24 mouse cellular contexts compared by ENCODE assay signal in the genomic region with DNA sequence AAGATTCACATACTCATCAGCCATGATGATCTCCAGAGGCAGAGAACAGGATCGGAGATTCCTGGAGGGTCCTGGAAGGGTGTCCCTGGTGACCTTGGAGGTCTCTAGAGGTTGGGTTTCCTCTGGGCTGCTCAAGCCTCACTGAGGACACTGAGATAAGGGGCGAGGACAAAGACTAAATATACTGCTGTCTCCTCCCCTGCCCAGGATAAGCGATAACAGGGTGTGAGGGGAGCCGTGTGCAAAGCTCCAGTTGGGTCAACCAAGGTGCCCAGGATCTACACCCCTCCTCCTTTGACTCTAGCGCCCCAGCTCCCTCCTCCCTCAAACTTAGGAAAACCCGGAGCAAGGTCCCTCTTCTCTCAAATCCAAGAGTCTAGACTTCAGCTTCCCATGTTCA. TPM values are rescaled to one million over a fixed set of nuclear protein-coding genes. Genes with fewer than 3 reads are reported as not detected.
A peak's percentile ranks its signal among the peaks of the same experiment; 100 is the strongest.
DNase-seq lines count a peak whose midpoint lies in the region; ATAC-seq and TF ChIP-seq lines count a peak whose summit lies in the region.
"Had no signal": no experiment of that assay in that cellular context is flagged by ENCODE, and none has a peak within 500 bp of the region (broad histone marks: within the 10 kb centered on the region; RNA-seq: fewer than 3 reads in every experiment).

No protein-coding gene starts in this region.

- intact Hi-C loops in heart, postnatal 10 days (cut with DNase I), result loop anchor here (10.0 kb wide), 1 partner anchor 227 kb away; no protein-coding TSS in a partner anchor

- no peak overlapping the region for H3K9ac ChIP-seq in liver, embryonic 11.5 days (ENCODE audit: low read depth, low read length)
- H3K9ac ChIP-seq in heart, embryonic 12.5 days, result peak overlapping the region; percentile 86
- H3K9ac ChIP-seq: hindbrain, embryonic 12.5 days; neural tube, embryonic 12.5 days had no signal

- H3K4me1 ChIP-seq in liver, embryonic 11.5 days (replicated peaks; ENCODE audit: control insufficient read depth, insufficient read depth, low read length), result peaks cover 11% of the 10 kb centered on the region
- peaks cover 30% of the 10 kb centered on the region for H3K4me1 ChIP-seq in embryonic facial prominence, embryonic 10.5 days
- H3K4me1 ChIP-seq in heart, embryonic 12.5 days (replicated peaks), result peaks cover 56% of the 10 kb centered on the region
- no peaks in the 10 kb centered on the region for H3K4me1 ChIP-seq in lung, adult 2 months (ENCODE audit: control insufficient read depth, insufficient read depth, low read length)

- DNase-seq in liver, embryonic 11.5 days (ENCODE audit: low spot score), result peak; percentile 29
- no peak for DNase-seq in liver
- DNase-seq in embryonic facial prominence, embryonic 10.5 days (ENCODE audit: low spot score), result no peak
- peak; percentile 80 to 81 for DNase-seq in heart, postnatal 10 days
- DNase-seq in kidney, adult 9 months, result no peak
- DNase-seq in layer of hippocampus, adult 8-10 months (ENCODE audit: low spot score in 2 of 2), result no peak
- no peak for DNase-seq in lung, adult 2 months
- DNase-seq: adrenal gland, postnatal 36 days; cerebellum, adult 11 months; cerebellum, adult 9-11 months; lung, embryonic 14.5 days; midbrain, embryonic 14.5 days; thymus, adult 18-20 months; thymus, postnatal 4 days had no signal

- peaks cover 4% of the 10 kb centered on the region; the same call in 1 of the 2 replicates for H3K27me3 ChIP-seq in liver, embryonic 11.5 days (replicated peaks; ENCODE audit: control insufficient read depth, insufficient read depth, low read length)
- H3K27me3 ChIP-seq in embryonic facial prominence, embryonic 10.5 days (replicated peaks; ENCODE audit: low read depth, poor library complexity, severe bottlenecking), result peaks cover 35% of the 10 kb centered on the region
- H3K27me3 ChIP-seq in heart, embryonic 12.5 days (replicated peaks), result peaks cover 6% of the 10 kb centered on the region
- H3K27me3 ChIP-seq: embryonic facial prominence, embryonic 12.5 days; Patski had no signal

- no peak for ATAC-seq in liver, embryonic 11.5 days (replicated peaks; ENCODE audit: low FRiP score)
- ATAC-seq in heart, embryonic 12.5 days (ENCODE audit: insufficient number of reproducible peaks, low FRiP score), result peak; percentile 40
- ATAC-seq: CD4-positive, CD25-positive, alpha-beta regulatory T cell, adult 4 months; intestine, postnatal 0 days; Patski had no signal

- H3K9me3 ChIP-seq in liver, embryonic 11.5 days (ENCODE audit: control insufficient read depth, low read length), result no peaks in the 10 kb centered on the region
- 0 out of 2 replicates have a peak, but pooled peaks cover 3% of the 10 kb centered on the region for H3K9me3 ChIP-seq in embryonic facial prominence, embryonic 10.5 days
- no peaks in the 10 kb centered on the region for H3K9me3 ChIP-seq in heart, embryonic 12.5 days (replicated peaks)
- H3K9me3 ChIP-seq: embryonic facial prominence, embryonic 12.5 days; hindbrain, embryonic 12.5 days; limb, embryonic 10.5 days; neural tube, embryonic 12.5 days had no signal

- no peak overlapping the region for H3K4me3 ChIP-seq in liver, embryonic 11.5 days (ENCODE audit: low read depth, low read length)
- H3K4me3 ChIP-seq in embryonic facial prominence, embryonic 10.5 days, result peak overlapping the region; percentile 49; the same call in 1 of the 2 replicates
- peak overlapping the region; percentile 61 for H3K4me3 ChIP-seq in heart, embryonic 12.5 days
- H3K4me3 ChIP-seq in lung, adult 2 months (replicated peaks; ENCODE audit: extremely low read depth, low read depth, low read length), result no peak overlapping the region
- H3K4me3 ChIP-seq: embryonic facial prominence, embryonic 12.5 days; neural tube, embryonic 12.5 days had no signal

- no peak overlapping the region for H3K27ac ChIP-seq in liver, embryonic 11.5 days (ENCODE audit: low read depth, low read length)
- H3K27ac ChIP-seq in embryonic facial prominence, embryonic 10.5 days (replicated peaks), result no peak overlapping the region
- peak overlapping the region; percentile 94 for H3K27ac ChIP-seq in heart, embryonic 12.5 days (ENCODE audit: poor library complexity, severe bottlenecking)
- H3K27ac ChIP-seq: embryonic facial prominence, embryonic 12.5 days; hindbrain, embryonic 12.5 days; limb, embryonic 10.5 days; neural tube, embryonic 12.5 days had no signal

- no peak for TF ChIP-seq POLR2A in lung, adult 2 months (IDR thresholded peaks at IDR 0.05; ENCODE audit: borderline replicate concordance, extremely low read depth, low read depth, low read length)

- no peak overlapping the region for H3K4me2 ChIP-seq in liver, embryonic 11.5 days
- peak overlapping the region; percentile 77 for H3K4me2 ChIP-seq in heart, embryonic 12.5 days

- TF ChIP-seq CTCF in lung, adult 2 months (IDR thresholded peaks at IDR 0.05; ENCODE audit: insufficient read depth, low read length), result no peak

- no peaks in the 10 kb centered on the region for H3K36me3 ChIP-seq in liver, embryonic 11.5 days (ENCODE audit: control insufficient read depth, insufficient read depth, low read length)
- H3K36me3 ChIP-seq in embryonic facial prominence, embryonic 10.5 days (replicated peaks), result no peaks in the 10 kb centered on the region
- H3K36me3 ChIP-seq in heart, embryonic 12.5 days, result peaks cover 26% of the 10 kb centered on the region
- H3K36me3 ChIP-seq: embryonic facial prominence, embryonic 12.5 days; hindbrain, embryonic 12.5 days; limb, embryonic 10.5 days; neural tube, embryonic 12.5 days had no signal

- WGBS in liver, embryonic 11.5 days, result 53% methylated on average over 6 of the region's 6 CpGs
- 85% methylated on average over 6 of the region's 6 CpGs for WGBS in embryonic facial prominence, embryonic 10.5 days
- 26% methylated on average over 6 of the region's 6 CpGs for WGBS in heart, embryonic 12.5 days
- 68% methylated on average over 6 of the region's 6 CpGs for WGBS in lung, adult 2 months

RNA-seq across cellular contexts. Expression of a gene that starts 1.7 kb away (rescaled TPM):
- 8.9 and 17.0 TPM in 2 replicates for polyA plus RNA-seq in liver, embryonic 11.5 days (2014; fragmentation: Nextera tagmentation; extraction: Ambion mirVana)
- polyA plus RNA-seq in embryonic facial prominence, embryonic 10.5 days (2016; fragmentation: Nextera tagmentation; extraction: Ambion mirVana), result 2.7 and 3.6 TPM in 2 replicates
- 1,739 and 1,749 TPM in 2 replicates for polyA plus RNA-seq in heart, embryonic 12.5 days (2016; fragmentation: Nextera tagmentation; extraction: Ambion mirVana)
- total RNA-seq in heart, postnatal 10 days (2021), result 1,000 to 10,000 TPM; 6,124 to 6,345 TPM
- 1 to 10 TPM in 1 of 4 experiments, not detected in 3; 1.3 TPM for total RNA-seq in layer of hippocampus, adult 8-10 months (2022)
- polyA plus RNA-seq in lung, adult 2 months (2012; rRNA removed), result 428 and 438 TPM in 2 replicates
- total RNA-seq: gastrocnemius, adult 18-20 months; liver, adult 2 months had no signal

RNA-seq across cellular contexts. Expression of a gene that starts 6.1 kb away (rescaled TPM):
- 25.1 and 27.7 TPM in 2 replicates for polyA plus RNA-seq in liver, embryonic 11.5 days (2014; fragmentation: Nextera tagmentation; extraction: Ambion mirVana)
- polyA plus RNA-seq in embryonic facial prominence, embryonic 10.5 days (2016; fragmentation: Nextera tagmentation; extraction: Ambion mirVana), result 8.3 and 10.4 TPM in 2 replicates
- polyA plus RNA-seq in heart, embryonic 12.5 days (2016; fragmentation: Nextera tagmentation; extraction: Ambion mirVana), result 543 and 550 TPM in 2 replicates
- 10 to 100 TPM; 36.1 to 38.1 TPM for total RNA-seq in heart, postnatal 10 days (2021)
- 1 to 10 TPM; 1.3 to 4.0 (median 2.0) TPM for total RNA-seq in layer of hippocampus, adult 8-10 months (2022)
- 0.81 and 0.89 TPM in 2 replicates for polyA plus RNA-seq in lung, adult 2 months (2012; rRNA removed)
- polyA plus RNA-seq: Patski had no signal

RNA-seq across cellular contexts. Expression of a gene that starts 10.0 kb away (rescaled TPM):
- 0.22 and 0.45 TPM in 2 replicates for polyA plus RNA-seq in liver, embryonic 11.5 days (2014; fragmentation: Nextera tagmentation; extraction: Ambion mirVana)
- 1.9 and 3.0 TPM in 2 replicates for polyA plus RNA-seq in embryonic facial prominence, embryonic 10.5 days (2016; fragmentation: Nextera tagmentation; extraction: Ambion mirVana)
- 0.54 and 0.83 TPM in 2 replicates for polyA plus RNA-seq in heart, embryonic 12.5 days (2016; fragmentation: Nextera tagmentation; extraction: Ambion mirVana)
- under 1 TPM; 0.81 to 0.87 TPM for total RNA-seq in heart, postnatal 10 days (2021)
- 1 to 10 TPM in 1 of 4 experiments, under 1 TPM in 2, not detected in 1; 0.77 to 1.6 (median 0.96) TPM for total RNA-seq in layer of hippocampus, adult 8-10 months (2022)
- 16.1 and 17.8 TPM in 2 replicates for polyA plus RNA-seq in lung, adult 2 months (2012; rRNA removed)
- total RNA-seq: gastrocnemius, adult 18-20 months had no signal

RNA-seq across cellular contexts. Expression of a gene that starts 20.8 kb away (rescaled TPM):
- 46.2 and 48.0 TPM in 2 replicates for polyA plus RNA-seq in liver, embryonic 11.5 days (2014; fragmentation: Nextera tagmentation; extraction: Ambion mirVana)
- polyA plus RNA-seq in embryonic facial prominence, embryonic 10.5 days (2016; fragmentation: Nextera tagmentation; extraction: Ambion mirVana), result 35.5 and 40.5 TPM in 2 replicates
- polyA plus RNA-seq in heart, embryonic 12.5 days (2016; fragmentation: Nextera tagmentation; extraction: Ambion mirVana), result 50.2 and 53.9 TPM in 2 replicates
- 10 to 100 TPM; 74.8 to 97.1 TPM for total RNA-seq in heart, postnatal 10 days (2021)
- total RNA-seq in layer of hippocampus, adult 8-10 months (2022), result 100 to 1,000 TPM; 143 to 158 (median 147) TPM
- 92.3 and 108 TPM in 2 replicates for polyA plus RNA-seq in lung, adult 2 months (2012; rRNA removed)

RNA-seq across cellular contexts. Expression of a gene that starts 25.0 kb away (rescaled TPM):
- 0.73 and 1.2 TPM in 2 replicates for polyA plus RNA-seq in liver, embryonic 11.5 days (2014; fragmentation: Nextera tagmentation; extraction: Ambion mirVana)
- polyA plus RNA-seq in embryonic facial prominence, embryonic 10.5 days (2016; fragmentation: Nextera tagmentation; extraction: Ambion mirVana), result 4.3 and 5.6 TPM in 2 replicates
- 1.4 and 1.6 TPM in 2 replicates for polyA plus RNA-seq in heart, embryonic 12.5 days (2016; fragmentation: Nextera tagmentation; extraction: Ambion mirVana)
- 1 to 10 TPM; 1.7 to 2.4 TPM for total RNA-seq in heart, postnatal 10 days (2021)
- total RNA-seq in layer of hippocampus, adult 8-10 months (2022), result 100 to 1,000 TPM; 180 to 219 (median 211) TPM
- polyA plus RNA-seq in lung, adult 2 months (2012; rRNA removed), result 12.6 and 13.8 TPM in 2 replicates
- total RNA-seq: gastrocnemius, adult 18-20 months; liver, adult 2 months had no signal
- polyA plus RNA-seq: liver, adult 2 months had no signal

Comparison
In these comparisons a context has a peak if more than half of its experiments do, and no peak if none do; other contexts are left out.
1. DNase-seq: peak in liver, embryonic 11.5 days (single experiment) and heart, postnatal 10 days (2 of 2); none in liver (single experiment), embryonic facial prominence, embryonic 10.5 days (single experiment), kidney, adult 9 months (single experiment), layer of hippocampus, adult 8-10 months (0 of 2) and lung, adult 2 months (single experiment).
2. H3K4me3 ChIP-seq: peak in embryonic facial prominence, embryonic 10.5 days (single experiment) and heart, embryonic 12.5 days (single experiment); none in liver, embryonic 11.5 days (single experiment) and lung, adult 2 months (single experiment).
3. RNA of a gene that starts 1.7 kb away (polyA plus RNA-seq): 1,739 to 1,749 TPM in heart, embryonic 12.5 days and 428 to 438 TPM in lung, adult 2 months; 8.9 to 17.0 TPM in liver, embryonic 11.5 days and 2.7 to 3.6 TPM in embryonic facial prominence, embryonic 10.5 days; every median in the first group is over 10 times any median in the second.
4. RNA of a gene that starts 6.1 kb away (polyA plus RNA-seq): 543 to 550 TPM in heart, embryonic 12.5 days; 25.1 to 27.7 TPM in liver, embryonic 11.5 days, 8.3 to 10.4 TPM in embryonic facial prominence, embryonic 10.5 days and 0.81 to 0.89 TPM in lung, adult 2 months; every median in the first group is over 10 times any median in the second.